Mouse (Mus musculus): ENCODE results near the gene Olfr1109. TPM values are rescaled to one million over a fixed set of nuclear protein-coding genes. Genes with fewer than 3 reads are reported as not detected.

Gene Olfr1109
- polyA plus RNA-seq (2014; fragmentation: Illumina TruSeq; extraction: RNeasy Lipid Tissue Mini Kit (QIAGEN cat#74804); ENCODE audit: low read depth, low replicate concordance), result not detected

GRCm38 (mm10) chr2:87095908-87096307 is at the start of gene Olfr1109:
Gene Olfr1109 (minus strand): TSS chr2:87096008.

GRCm38 (mm10) chr2:87140200-87140599 is 44.4 kb upstream of the Olfr1109 start, which contains the start of gene Olfr1110:
Gene Olfr1110 (minus strand): TSS chr2:87140300.

DNA sequence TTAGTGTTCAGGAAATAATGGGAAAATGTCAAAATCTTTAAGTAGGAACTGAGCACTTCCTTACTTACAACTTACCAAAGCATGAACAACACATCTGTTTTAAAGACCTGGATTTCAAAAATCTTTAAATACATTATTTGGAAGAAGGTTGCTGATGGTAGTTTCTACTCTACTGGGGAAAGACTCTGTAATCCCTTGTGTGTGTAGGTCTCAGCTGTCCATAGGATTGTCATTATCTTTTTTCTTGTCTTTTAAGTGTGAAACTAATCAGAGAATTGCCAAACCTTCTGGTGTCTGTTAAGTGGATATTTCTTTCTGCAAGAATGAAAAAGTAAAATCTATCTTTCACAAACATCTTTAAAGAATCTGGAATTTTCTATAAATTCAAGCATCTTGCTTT is 18.7 kb upstream of the Olfr1109 start, which contains the start of gene Olfr259:
Olfr259 (minus strand) TSS at position 101 of the 400 bp plus-strand sequence.

GRCm38 (mm10) chr2:87075717-87076116 is 20.1 kb downstream of the Olfr1109 start, which contains the start of gene Olfr1107:
Gene Olfr1107 (minus strand): TSS chr2:87075817.

GRCm38 (mm10) chr2:87052173-87052572 is 43.6 kb downstream of the Olfr1109 start, which contains the start of gene Olfr1106:
Gene Olfr1106 (minus strand): TSS chr2:87052273.

Other genes starting within 250 kb of the Olfr1109 start
- gene Olfr1095, start 244.3 kb downstream of the Olfr1109 start, polyA plus RNA-seq (2014; fragmentation: Illumina TruSeq; extraction: RNeasy Lipid Tissue Mini Kit (QIAGEN cat#74804); ENCODE audit: low read depth, low replicate concordance), result not detected
- gene Gm13723, start 221.2 kb downstream of the Olfr1109 start, polyA plus RNA-seq (2014; fragmentation: Illumina TruSeq; extraction: RNeasy Lipid Tissue Mini Kit (QIAGEN cat#74804); ENCODE audit: low read depth, low replicate concordance), result not detected
- not detected for gene Olfr1097, start 203.8 kb downstream of the Olfr1109 start, polyA plus RNA-seq (2014; fragmentation: Illumina TruSeq; extraction: RNeasy Lipid Tissue Mini Kit (QIAGEN cat#74804); ENCODE audit: low read depth, low replicate concordance)
- gene Olfr1098, start 171.5 kb downstream of the Olfr1109 start, polyA plus RNA-seq (2014; fragmentation: Illumina TruSeq; extraction: RNeasy Lipid Tissue Mini Kit (QIAGEN cat#74804); ENCODE audit: low read depth, low replicate concordance), result not detected
- gene Olfr1099, start 135.3 kb downstream of the Olfr1109 start, polyA plus RNA-seq (2014; fragmentation: Illumina TruSeq; extraction: RNeasy Lipid Tissue Mini Kit (QIAGEN cat#74804); ENCODE audit: low read depth, low replicate concordance), result not detected
- not detected for gene Olfr1100, start 116.1 kb downstream of the Olfr1109 start, polyA plus RNA-seq (2014; fragmentation: Illumina TruSeq; extraction: RNeasy Lipid Tissue Mini Kit (QIAGEN cat#74804); ENCODE audit: low read depth, low replicate concordance)
- not detected for gene Olfr1101, start 104.8 kb downstream of the Olfr1109 start, polyA plus RNA-seq (2014; fragmentation: Illumina TruSeq; extraction: RNeasy Lipid Tissue Mini Kit (QIAGEN cat#74804); ENCODE audit: low read depth, low replicate concordance)
- gene Olfr1102, start 97.6 kb downstream of the Olfr1109 start, polyA plus RNA-seq (2014; fragmentation: Illumina TruSeq; extraction: RNeasy Lipid Tissue Mini Kit (QIAGEN cat#74804); ENCODE audit: low read depth, low replicate concordance), result not detected
- not detected for gene Olfr1104, start 68.9 kb downstream of the Olfr1109 start, polyA plus RNA-seq (2014; fragmentation: Illumina TruSeq; extraction: RNeasy Lipid Tissue Mini Kit (QIAGEN cat#74804); ENCODE audit: low read depth, low replicate concordance)
- gene Olfr1105, start 59.5 kb downstream of the Olfr1109 start, polyA plus RNA-seq (2014; fragmentation: Illumina TruSeq; extraction: RNeasy Lipid Tissue Mini Kit (QIAGEN cat#74804); ENCODE audit: low read depth, low replicate concordance), result not detected
- gene Olfr1106, start 43.7 kb downstream of the Olfr1109 start, polyA plus RNA-seq (2014; fragmentation: Illumina TruSeq; extraction: RNeasy Lipid Tissue Mini Kit (QIAGEN cat#74804); ENCODE audit: low read depth, low replicate concordance), result not detected
- gene Olfr1107, start 20.2 kb downstream of the Olfr1109 start, polyA plus RNA-seq (2014; fragmentation: Illumina TruSeq; extraction: RNeasy Lipid Tissue Mini Kit (QIAGEN cat#74804); ENCODE audit: low read depth, low replicate concordance), result not detected
- not detected for gene Olfr259, start 18.6 kb upstream of the Olfr1109 start, polyA plus RNA-seq (2014; fragmentation: Illumina TruSeq; extraction: RNeasy Lipid Tissue Mini Kit (QIAGEN cat#74804); ENCODE audit: low read depth, low replicate concordance)
- not detected for gene Olfr1110, start 44.3 kb upstream of the Olfr1109 start, polyA plus RNA-seq (2014; fragmentation: Illumina TruSeq; extraction: RNeasy Lipid Tissue Mini Kit (QIAGEN cat#74804); ENCODE audit: low read depth, low replicate concordance)
- gene Olfr1111, start 56.6 kb upstream of the Olfr1109 start, polyA plus RNA-seq (2014; fragmentation: Illumina TruSeq; extraction: RNeasy Lipid Tissue Mini Kit (QIAGEN cat#74804); ENCODE audit: low read depth, low replicate concordance), result not detected
- gene Olfr1112, start 91.8 kb upstream of the Olfr1109 start, polyA plus RNA-seq (2014; fragmentation: Illumina TruSeq; extraction: RNeasy Lipid Tissue Mini Kit (QIAGEN cat#74804); ENCODE audit: low read depth, low replicate concordance), result not detected
- not detected for gene Olfr1113, start 113.0 kb upstream of the Olfr1109 start, polyA plus RNA-seq (2014; fragmentation: Illumina TruSeq; extraction: RNeasy Lipid Tissue Mini Kit (QIAGEN cat#74804); ENCODE audit: low read depth, low replicate concordance)
- gene Olfr1115, start 152.0 kb upstream of the Olfr1109 start, polyA plus RNA-seq (2014; fragmentation: Illumina TruSeq; extraction: RNeasy Lipid Tissue Mini Kit (QIAGEN cat#74804); ENCODE audit: low read depth, low replicate concordance), result not detected
- gene Olfr1116, start 171.5 kb upstream of the Olfr1109 start, polyA plus RNA-seq (2014; fragmentation: Illumina TruSeq; extraction: RNeasy Lipid Tissue Mini Kit (QIAGEN cat#74804); ENCODE audit: low read depth, low replicate concordance), result not detected
- not detected for gene Olfr1118, start 211.6 kb upstream of the Olfr1109 start, polyA plus RNA-seq (2014; fragmentation: Illumina TruSeq; extraction: RNeasy Lipid Tissue Mini Kit (QIAGEN cat#74804); ENCODE audit: low read depth, low replicate concordance)

Data from testis, adult 10 weeks (tissue).